Mouse (Mus musculus) intestine, postnatal 0 days (tissue): Measurements from ENCODE around the gene Rap1gap. TPM values are rescaled to one million over a fixed set of nuclear protein-coding genes. Genes with fewer than 3 reads are reported as not detected.
A peak's percentile ranks its signal among the peaks of the same experiment; 100 is the strongest.

Experiments
- ATAC-seq: fragments of 200-750 bp; cut with Nextera tagmentation; 2 replicates; pipeline ENCODE4 v1.8.0; 2017; ENCODE audit warnings: mild to moderate bottlenecking, moderate TSS enrichment, moderate library complexity
- H3K27ac ChIP-seq: fragments of 300-500 bp; sonication (generic); 2 replicates; pipeline ENCODE4 v1.5.1; 2014; ENCODE audit warnings: mild to moderate bottlenecking, low read depth, low read length, moderate library complexity
- H3K27me3 ChIP-seq: fragments of 300-500 bp; sonication (generic); replicated peaks from 2 replicates; pipeline ENCODE4 v1.6.1; 2014; ENCODE audit warnings: low read length, mixed read lengths; ENCODE audit not compliant: control insufficient read depth, insufficient read depth
- H3K36me3 ChIP-seq: fragments of 300-500 bp; sonication (generic); 2 replicates; pipeline ENCODE4 v1.6.1; 2014; ENCODE audit warnings: mild to moderate bottlenecking, moderate library complexity; ENCODE audit not compliant: control insufficient read depth, insufficient read depth
- H3K4me1 ChIP-seq: fragments of 300-500 bp; sonication (generic); replicated peaks from 2 replicates; pipeline ENCODE4 v1.6.1; 2014; ENCODE audit warnings: antibody characterized with exemption, low read length, mixed read lengths; ENCODE audit not compliant: control insufficient read depth, insufficient read depth
- H3K4me2 ChIP-seq: fragments of 300-500 bp; sonication (generic); replicated peaks from 2 replicates; pipeline ENCODE4 v1.6.1; 2014; ENCODE audit warnings: low read depth, mild to moderate bottlenecking, moderate library complexity
- H3K4me3 ChIP-seq: fragments of 300-500 bp; sonication (generic); 2 replicates; pipeline ENCODE4 v1.5.1; 2014; ENCODE audit warnings: low read depth, low read length
- H3K9ac ChIP-seq: fragments of 300-500 bp; sonication (generic); 2 replicates; pipeline ENCODE4 v1.6.1; 2014; ENCODE audit warnings: mild to moderate bottlenecking, low read depth, low read length
- H3K9me3 ChIP-seq: fragments of 300-500 bp; sonication (generic); 2 replicates; pipeline ENCODE4 v1.6.1; 2016; ENCODE audit warnings: mixed run types; ENCODE audit not compliant: control insufficient read depth
- CTCF ChIP-seq: sonication (generic); IDR thresholded peaks from 2 replicates; pipeline ENCODE4 v1.5.1; 2016; ENCODE audit warnings: low read depth, mild to moderate bottlenecking, control low read depth, antibody characterized with exemption, moderate library complexity
- WGBS: fragments of 180-500 bp; shearing (Covaris S2); extraction: QIAGEN DNeasy Blood & Tissue Kit; methylation state at CpG from one replicate; pipeline ENCODE4 v1.1.7; 2014; 5-methylcytosine and 5-hydroxymethylcytosine counted together
- polyA plus RNA-seq: library from polyadenylated mRNA; unstranded; fragments of >200 nt; fragmentation: Nextera tagmentation; extraction: Ambion mirVana; gene quantifications from 2 replicates; pipeline ENCODE4 v1.2.1, GENCODE M21; 2015

The Rap1gap gene
- 8.9 and 9.1 TPM in 2 replicates for polyA plus RNA-seq

DNA sequence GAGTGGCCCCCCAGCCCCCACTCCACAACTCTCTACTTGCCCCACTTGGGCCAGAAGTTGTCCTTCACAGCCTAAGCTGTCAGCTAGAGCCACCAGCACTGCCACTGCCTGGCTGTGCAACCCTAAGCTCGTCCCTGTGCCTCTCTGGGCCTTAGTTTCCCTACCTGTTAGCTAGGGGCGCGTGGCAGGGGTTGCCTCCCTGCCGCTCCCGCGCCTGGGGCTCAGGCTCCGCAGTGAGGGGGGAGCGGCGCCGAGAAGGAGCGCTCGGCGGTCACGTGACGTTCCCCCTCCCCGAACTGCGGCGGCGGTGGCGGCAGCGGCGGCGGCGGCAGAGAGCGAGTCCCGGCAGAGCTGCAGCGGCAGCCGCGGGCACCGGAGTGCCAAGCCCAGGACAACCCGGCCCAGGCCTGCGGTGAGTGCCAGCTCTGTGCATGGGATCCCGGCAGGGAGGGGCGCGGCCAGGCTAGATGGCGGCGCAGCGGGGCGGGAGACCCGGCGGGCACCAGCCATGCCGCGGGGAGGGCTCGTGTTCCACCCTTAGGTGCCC, at the start of gene Rap1gap:
Gene Rap1gap, plus strand, starts transcription at position 294 of the 547 bp plus-strand sequence.
- no peak for ATAC-seq

GRCm38 (mm10) chr4:137622847-137623246, 41.7 kb upstream of the Rap1gap start:
- Histone ChIP-seq H3K27ac (no peak overlapping the region), H3K4me2 (no peak overlapping the region), H3K9ac (no peak overlapping the region), H3K4me1 (no peaks in the 10 kb centered on the region), H3K27me3 (no peaks in the 10 kb centered on the region), H3K36me3 (peaks cover 81% of the 10 kb centered on the region), H3K9me3 (no peaks in the 10 kb centered on the region), H3K4me3 (no peak overlapping the region)
- peak; percentile 54 for ATAC-seq
- no peak for TF ChIP-seq CTCF
- 74% methylated on average over 8 of the region's 8 CpGs for WGBS

More for the DNA sequence above, at the start of gene Rap1gap:
- peak within 1 kb of the TSS; percentile 80 for H3K4me2 ChIP-seq
- TF ChIP-seq CTCF = no peak
- H3K4me3 ChIP-seq = peak within 1 kb of the TSS; percentile 46
- no peaks in the 10 kb centered on the region for H3K36me3 ChIP-seq
- no peak within 1 kb of the TSS for H3K9ac ChIP-seq
- under 1% methylated on average over 34 of the region's 44 CpGs for WGBS
- H3K9me3 ChIP-seq = no peaks in the 10 kb centered on the region
- no peaks in the 10 kb centered on the region for H3K4me1 ChIP-seq
- peaks cover 21% of the 10 kb centered on the region; the same call in 1 of the 2 replicates for H3K27me3 ChIP-seq
- no peak within 1 kb of the TSS for H3K27ac ChIP-seq

DNA sequence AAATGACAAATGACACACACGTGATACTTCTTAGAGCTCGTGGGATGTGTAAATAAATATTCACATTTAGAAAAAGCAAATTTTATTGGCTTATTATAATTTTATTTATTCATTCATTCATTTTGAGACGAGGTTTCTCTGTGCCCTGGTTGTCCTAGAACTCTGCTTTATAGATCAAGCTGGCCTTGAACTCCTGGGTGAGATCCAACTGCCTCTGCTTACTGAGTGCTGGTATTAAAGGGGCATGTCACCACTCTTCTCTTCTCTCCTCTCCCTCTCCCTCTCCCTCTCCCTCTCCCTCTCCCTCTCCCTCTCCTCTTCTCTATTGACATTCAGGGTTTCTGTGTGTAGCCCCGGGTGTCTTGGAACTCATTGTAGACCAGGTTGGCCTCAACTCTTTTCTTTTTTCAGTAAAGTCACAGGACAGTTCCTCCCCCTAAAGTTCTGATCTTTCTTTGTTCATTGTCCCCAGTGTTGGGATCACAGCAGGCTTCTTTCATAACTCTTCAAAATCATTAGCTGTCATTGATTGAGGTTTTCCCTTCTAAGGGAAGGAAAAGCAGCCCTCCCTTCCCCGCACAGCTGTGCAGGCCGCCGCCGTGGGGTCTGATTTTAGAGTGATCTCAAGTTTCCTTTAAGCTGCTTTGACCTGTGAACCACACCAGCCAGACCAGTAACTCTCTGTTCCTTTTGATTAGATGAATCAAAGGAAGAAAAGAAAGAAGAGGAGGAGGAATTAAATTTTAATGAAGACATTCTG, 36.9 kb upstream of the Rap1gap start:
- TF ChIP-seq CTCF = no peak
- Histone ChIP-seq H3K27ac (no peak overlapping the region), H3K9ac (no peak overlapping the region), H3K27me3 (no peaks in the 10 kb centered on the region), H3K4me1 (no peaks in the 10 kb centered on the region), H3K4me3 (no peak overlapping the region), H3K9me3 (no peaks in the 10 kb centered on the region), H3K4me2 (no peak overlapping the region), H3K36me3 (peaks cover 84% of the 10 kb centered on the region)
- 80% methylated on average over 8 of the region's 8 CpGs for WGBS
- ATAC-seq = no peak

- Histone ChIP-seq H3K9ac (no peak overlapping the region), H3K36me3 (peaks cover 84% of the 10 kb centered on the region), H3K27me3 (no peaks in the 10 kb centered on the region), H3K4me3 (no peak overlapping the region), H3K27ac (no peak overlapping the region), H3K9me3 (no peaks in the 10 kb centered on the region), H3K4me1 (no peaks in the 10 kb centered on the region), H3K4me2 (no peak overlapping the region)
- no peak for ATAC-seq
- 92% methylated on average over 6 of the region's 6 CpGs for WGBS
- TF ChIP-seq CTCF = no peak
These were observed 36.1 kb upstream of the Rap1gap start for GRCm38 (mm10) chr4:137628400-137628799.

DNA sequence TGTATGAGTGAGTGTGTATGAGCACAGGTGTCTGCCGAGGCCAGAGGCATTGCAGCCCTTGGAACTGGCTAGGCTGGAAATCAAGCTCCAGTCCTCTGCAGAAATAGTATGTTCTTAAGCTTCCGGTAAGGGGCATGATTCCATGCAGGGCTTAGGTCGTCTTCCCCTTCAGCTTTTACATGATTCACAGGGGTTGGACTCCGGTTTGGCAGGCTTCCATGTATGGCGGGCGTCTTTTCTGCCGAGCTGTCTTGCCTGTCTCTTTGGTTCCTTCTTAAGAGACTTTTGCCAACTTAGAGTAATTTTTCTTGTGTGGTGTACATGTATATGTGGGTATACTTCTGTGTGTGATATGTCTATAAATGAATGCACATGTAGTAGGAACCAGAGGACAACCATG, 35.2 kb upstream of the Rap1gap start:
- H3K4me2 ChIP-seq = no peak overlapping the region
- no peak overlapping the region for H3K9ac ChIP-seq
- ATAC-seq = no peak
- no peak overlapping the region for H3K4me3 ChIP-seq
- TF ChIP-seq CTCF = no peak
- no peaks in the 10 kb centered on the region for H3K4me1 ChIP-seq
- peaks cover 82% of the 10 kb centered on the region for H3K36me3 ChIP-seq
- no peaks in the 10 kb centered on the region for H3K27me3 ChIP-seq
- no peak overlapping the region for H3K27ac ChIP-seq
- no peaks in the 10 kb centered on the region for H3K9me3 ChIP-seq
- WGBS = 85% methylated on average over 7 of the region's 7 CpGs

GRCm38 (mm10) chr4:137630153-137630552, 34.4 kb upstream of the Rap1gap start:
- no peaks in the 10 kb centered on the region for H3K9me3 ChIP-seq
- H3K4me3 ChIP-seq = no peak overlapping the region
- H3K9ac ChIP-seq = no peak overlapping the region
- H3K27ac ChIP-seq = no peak overlapping the region
- no peak for TF ChIP-seq CTCF
- no peaks in the 10 kb centered on the region for H3K4me1 ChIP-seq
- H3K36me3 ChIP-seq = peaks cover 81% of the 10 kb centered on the region
- H3K4me2 ChIP-seq = no peak overlapping the region
- WGBS = 88% methylated on average over 2 of the region's 2 CpGs
- no peak for ATAC-seq
- no peaks in the 10 kb centered on the region for H3K27me3 ChIP-seq
